Mouse (Mus musculus) forebrain, embryonic 14.5 days (tissue): ENCODE data around the gene Adamts20. TPM values are rescaled to one million over a fixed set of nuclear protein-coding genes. Genes with fewer than 3 reads are reported as not detected.

Source experiments
- ATAC-seq: fragments of 200-750 bp; cut with Nextera tagmentation; 2 replicates; pipeline ENCODE4 v1.8.0; 2017; ENCODE audit warnings: mild to moderate bottlenecking, moderate library complexity
- DNase-seq: peaks from one replicate; pipeline ENCODE4 v3.0.0-alpha.2; 2015; ENCODE audit warnings: low spot score
- H3K27ac ChIP-seq: fragments of 300-500 bp; sonication (generic); 2 replicates; pipeline ENCODE4 v1.5.1; 2014; ENCODE audit warnings: low read depth, mild to moderate bottlenecking, control low read depth, low read length, moderate library complexity
- H3K27me3 ChIP-seq: fragments of 300-500 bp; sonication (generic); replicated peaks from 2 replicates; pipeline ENCODE4 v1.6.1; 2014; ENCODE audit warnings: low read length, control low read depth, mixed read lengths; ENCODE audit not compliant: control insufficient read depth, insufficient read depth
- H3K36me3 ChIP-seq: fragments of 300-500 bp; sonication (generic); 2 replicates; pipeline ENCODE4 v1.6.1; 2014; ENCODE audit warnings: low read length, control low read depth; ENCODE audit not compliant: control insufficient read depth, insufficient read depth
- H3K4me1 ChIP-seq: fragments of 300-500 bp; sonication (generic); 2 replicates; pipeline ENCODE4 v1.6.1; 2014; ENCODE audit warnings: antibody characterized with exemption, low read length, control low read depth; ENCODE audit not compliant: control insufficient read depth, insufficient read depth
- H3K4me2 ChIP-seq: fragments of 300-500 bp; sonication (generic); 2 replicates; pipeline ENCODE4 v1.6.1; 2014; ENCODE audit warnings: mild to moderate bottlenecking, control low read depth, low read length
- H3K4me3 ChIP-seq: fragments of 300-500 bp; sonication (generic); 2 replicates; pipeline ENCODE4 v1.5.1; 2014; ENCODE audit warnings: low read depth, low read length, control low read depth
- H3K9ac ChIP-seq: fragments of 300-500 bp; sonication (generic); 2 replicates; pipeline ENCODE4 v1.6.1; 2014; ENCODE audit warnings: mild to moderate bottlenecking, low read length, control low read depth, moderate library complexity
- H3K9me3 ChIP-seq: fragments of 300-500 bp; sonication (generic); replicated peaks from 2 replicates; pipeline ENCODE4 v1.6.1; 2016; ENCODE audit warnings: low read length, control low read depth, mixed read lengths; ENCODE audit not compliant: control insufficient read depth
- WGBS: fragments of 180-500 bp; shearing (Covaris S2); extraction: QIAGEN DNeasy Blood & Tissue Kit; methylation state at CpG from one replicate; pipeline ENCODE4 v1.1.7; 2014; 5-methylcytosine and 5-hydroxymethylcytosine counted together
- polyA plus RNA-seq: library from polyadenylated mRNA; unstranded; fragments of >200 nt; fragmentation: Nextera tagmentation; extraction: Ambion mirVana; gene quantifications from 2 replicates; pipeline ENCODE4 v1.2.1, GENCODE M21; 2014

The Adamts20 gene
- polyA plus RNA-seq, 1 experiment from 2014 or later = 2.5 TPM

GRCm38 (mm10) chr15:94430681-94431405, 34.4 kb downstream of the Adamts20 start:
- Histone ChIP-seq H3K27ac (no peak overlapping the region), H3K27me3 (no peaks in the 10 kb centered on the region), H3K36me3 (no peaks in the 10 kb centered on the region), H3K4me1 (no peaks in the 10 kb centered on the region), H3K4me3 (no peak overlapping the region), H3K9ac (no peak overlapping the region), H3K9me3 (no peaks in the 10 kb centered on the region), H3K4me2 (no peak overlapping the region)
- DNase-seq = no peak
- no peak for ATAC-seq
- WGBS = 78% methylated on average over 14 of the region's 14 CpGs

DNA sequence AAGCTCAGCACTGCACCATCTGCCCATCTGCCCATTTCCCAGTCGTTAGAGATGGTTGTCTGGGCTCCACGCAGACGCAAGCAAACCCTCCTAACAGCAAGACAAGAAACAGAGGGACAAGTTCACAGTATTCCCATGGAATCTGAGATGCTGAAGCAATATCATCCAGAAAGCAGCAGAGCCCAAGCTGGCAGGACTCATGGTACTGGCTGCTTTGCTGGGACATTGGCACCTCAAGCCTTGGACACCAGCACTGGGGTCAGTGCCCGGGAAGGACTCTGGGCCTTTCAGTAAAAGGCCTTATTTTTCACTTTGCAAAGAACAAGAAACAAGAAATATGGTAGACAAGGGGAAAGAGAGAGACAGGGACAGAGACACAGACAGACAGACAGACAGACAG, 36.5 kb downstream of the Adamts20 start:
- H3K36me3 ChIP-seq = no peaks in the 10 kb centered on the region
- H3K4me3 ChIP-seq = no peak overlapping the region
- DNase-seq (no peak), ATAC-seq (no peak)
- H3K4me2 ChIP-seq = no peak overlapping the region
- H3K4me1 ChIP-seq = no peaks in the 10 kb centered on the region
- no peaks in the 10 kb centered on the region for H3K27me3 ChIP-seq
- no peaks in the 10 kb centered on the region for H3K9me3 ChIP-seq
- WGBS = 87% methylated on average over 4 of the region's 4 CpGs
- no peak overlapping the region for H3K9ac ChIP-seq
- H3K27ac ChIP-seq = no peak overlapping the region

GRCm38 (mm10) chr15:94427482-94428214, 37.6 kb downstream of the Adamts20 start:
- WGBS = 93% methylated on average over 9 of the region's 9 CpGs
- DNase-seq (no peak), ATAC-seq (no peak)
- no peak overlapping the region for H3K27ac ChIP-seq
- no peak overlapping the region for H3K4me3 ChIP-seq
- no peaks in the 10 kb centered on the region for H3K4me1 ChIP-seq
- H3K27me3 ChIP-seq = no peaks in the 10 kb centered on the region
- no peak overlapping the region for H3K4me2 ChIP-seq
- H3K36me3 ChIP-seq = no peaks in the 10 kb centered on the region
- no peak overlapping the region for H3K9ac ChIP-seq
- no peaks in the 10 kb centered on the region for H3K9me3 ChIP-seq

- H3K9ac ChIP-seq = no peak overlapping the region
- H3K27ac ChIP-seq = no peak overlapping the region
- DNase-seq = no peak
- WGBS = 65% methylated on average over 6 of the region's 6 CpGs
- ATAC-seq = no peak
- H3K27me3 ChIP-seq = no peaks in the 10 kb centered on the region
- no peaks in the 10 kb centered on the region for H3K9me3 ChIP-seq
- H3K36me3 ChIP-seq = no peaks in the 10 kb centered on the region
- H3K4me3 ChIP-seq = no peak overlapping the region
- H3K4me1 ChIP-seq = no peaks in the 10 kb centered on the region
- H3K4me2 ChIP-seq = no peak overlapping the region
Observed at GRCm38 (mm10) chr15:94420526-94420925, 44.7 kb downstream of the Adamts20 start.

GRCm38 (mm10) chr15:94419167-94419566, 46.1 kb downstream of the Adamts20 start:
- H3K36me3 ChIP-seq = no peaks in the 10 kb centered on the region
- DNase-seq = no peak
- no peak overlapping the region for H3K4me2 ChIP-seq
- 94% methylated on average over 9 of the region's 9 CpGs for WGBS
- ATAC-seq = no peak
- H3K9me3 ChIP-seq = no peaks in the 10 kb centered on the region
- H3K9ac ChIP-seq = no peak overlapping the region
- no peaks in the 10 kb centered on the region for H3K27me3 ChIP-seq
- H3K4me1 ChIP-seq = no peaks in the 10 kb centered on the region
- no peak overlapping the region for H3K27ac ChIP-seq
- H3K4me3 ChIP-seq = no peak overlapping the region

- DNase-seq = no peak
- no peak overlapping the region for H3K9ac ChIP-seq
- H3K4me3 ChIP-seq = no peak overlapping the region
- H3K36me3 ChIP-seq = no peaks in the 10 kb centered on the region
- no peaks in the 10 kb centered on the region for H3K9me3 ChIP-seq
- H3K27me3 ChIP-seq = no peaks in the 10 kb centered on the region
- H3K4me2 ChIP-seq = no peak overlapping the region
- WGBS = 90% methylated on average over 5 of the region's 5 CpGs
- H3K27ac ChIP-seq = no peak overlapping the region
- ATAC-seq = no peak
- no peaks in the 10 kb centered on the region for H3K4me1 ChIP-seq
Observed at GRCm38 (mm10) chr15:94418427-94418826, 46.8 kb downstream of the Adamts20 start.

- no peak for DNase-seq
- no peak overlapping the region for H3K9ac ChIP-seq
- no peaks in the 10 kb centered on the region for H3K4me1 ChIP-seq
- no peaks in the 10 kb centered on the region for H3K36me3 ChIP-seq
- no peak overlapping the region for H3K27ac ChIP-seq
- no peaks in the 10 kb centered on the region for H3K9me3 ChIP-seq
- no peak overlapping the region for H3K4me3 ChIP-seq
- no peak for ATAC-seq
- 66% methylated on average over 18 of the region's 18 CpGs for WGBS
- no peak overlapping the region for H3K4me2 ChIP-seq
- no peaks in the 10 kb centered on the region for H3K27me3 ChIP-seq
Observed at GRCm38 (mm10) chr15:94417216-94418155, 47.7 kb downstream of the Adamts20 start.

GRCm38 (mm10) chr15:94409832-94410231, 55.4 kb downstream of the Adamts20 start:
- WGBS = 32% methylated on average over 7 of the region's 7 CpGs
- ATAC-seq (peak; percentile 84), DNase-seq (peak; percentile 87)
- H3K4me3 ChIP-seq = no peak overlapping the region
- H3K9ac ChIP-seq = no peak overlapping the region
- no peak overlapping the region for H3K27ac ChIP-seq
- H3K4me2 ChIP-seq = no peak overlapping the region
- H3K4me1 ChIP-seq = peaks cover 9% of the 10 kb centered on the region; the same call in 1 of the 2 replicates
- 0 out of 2 replicates have a peak, but pooled peaks cover 3% of the 10 kb centered on the region for H3K27me3 ChIP-seq
- no peaks in the 10 kb centered on the region for H3K9me3 ChIP-seq
- no peaks in the 10 kb centered on the region for H3K36me3 ChIP-seq
